Mouse (Mus musculus): ENCODE results near the gene Hace1.

The Hace1 gene

DNA sequence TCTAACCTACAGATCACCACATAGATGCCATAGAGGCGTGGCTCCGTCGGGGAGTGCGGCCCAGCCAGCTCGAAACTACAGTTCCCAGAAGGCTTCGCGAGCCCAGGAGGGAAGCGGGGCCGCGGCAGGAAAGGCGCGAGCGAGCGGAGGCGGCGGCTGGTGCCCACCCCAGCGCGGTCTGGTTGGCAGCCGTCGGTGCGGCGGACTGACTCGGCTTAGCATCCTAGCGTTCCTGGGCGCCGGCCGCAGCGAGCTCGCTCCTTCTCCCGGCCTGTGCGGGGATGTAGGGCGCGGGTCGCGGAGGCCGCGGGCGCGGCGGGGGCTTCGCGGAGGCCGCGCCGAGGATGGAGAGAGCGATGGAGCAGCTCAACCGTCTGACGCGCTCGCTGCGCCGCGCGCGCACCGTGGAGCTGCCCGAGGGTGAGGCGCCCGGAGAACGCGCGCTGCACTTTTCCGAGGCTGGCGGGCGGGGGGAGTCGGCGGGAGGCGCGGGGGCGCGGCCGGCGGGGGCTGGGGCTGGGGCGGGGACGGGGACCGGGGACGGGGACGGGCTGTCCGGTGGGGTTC, at the start of gene Hace1:
Hace1 (plus strand) TSS at position 99 of the 567 bp plus-strand sequence.
- DNase-seq (ENCODE audit: low read depth, low spot score): peak; percentile 88

- DNase-seq (ENCODE audit: low read depth, low spot score): peak; percentile 64
These were observed 40.3 kb upstream of the Hace1 start for GRCm38 (mm10) chr10:45537334-45537733.

DNA sequence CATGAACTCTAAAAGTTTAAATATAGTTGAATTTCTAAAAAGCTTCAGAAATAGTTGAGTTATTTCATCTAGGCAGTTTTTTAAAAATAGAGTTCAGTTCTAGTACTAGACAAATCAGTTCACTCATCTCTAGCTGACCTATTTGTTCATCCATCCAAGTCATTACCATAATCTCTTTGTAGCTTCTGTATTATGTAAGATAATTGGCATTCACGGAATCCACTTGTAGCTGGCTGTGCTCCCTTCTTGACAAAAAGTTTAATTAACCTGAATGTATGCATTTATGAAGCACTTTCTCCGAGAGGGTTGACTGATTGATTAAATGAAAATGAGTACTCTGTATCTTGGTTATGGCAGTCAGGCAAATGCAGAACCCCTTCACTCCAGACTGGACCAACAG, 34.9 kb upstream of the Hace1 start:
- no peak for DNase-seq (ENCODE audit: low read depth, low spot score)

- peak; percentile 71 for DNase-seq (ENCODE audit: low read depth, low spot score)
These were observed 30.8 kb upstream of the Hace1 start for GRCm38 (mm10) chr10:45546799-45547198.

GRCm38 (mm10) chr10:45578298-45578821, 731 bp downstream of the Hace1 start:
- DNase-seq (ENCODE audit: low read depth, low spot score): peak; percentile 80

DNA sequence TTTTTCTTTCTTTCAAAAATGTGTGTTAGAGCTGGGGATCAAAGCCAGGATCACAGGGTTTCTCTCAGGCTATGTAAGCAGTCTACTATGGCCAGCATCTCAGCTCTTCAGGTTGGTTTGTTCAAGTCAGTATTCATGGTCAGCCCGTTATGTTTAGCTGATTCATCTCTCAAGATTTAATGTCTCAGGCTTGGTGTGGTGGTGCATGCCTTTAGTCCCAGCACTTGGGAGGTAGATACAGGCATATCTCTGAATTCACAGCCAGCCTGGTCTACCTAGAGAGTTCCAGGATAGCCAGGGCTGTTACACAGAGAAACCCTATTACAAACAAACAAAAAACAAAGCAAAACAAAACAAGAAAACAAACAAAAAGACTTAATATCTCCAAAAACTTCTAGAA, 5.7 kb downstream of the Hace1 start:
- DNase-seq (ENCODE audit: low read depth, low spot score): no peak

- no peak for DNase-seq (ENCODE audit: low read depth, low spot score)
These were observed 6.2 kb downstream of the Hace1 start for GRCm38 (mm10) chr10:45583829-45584228.

DNA sequence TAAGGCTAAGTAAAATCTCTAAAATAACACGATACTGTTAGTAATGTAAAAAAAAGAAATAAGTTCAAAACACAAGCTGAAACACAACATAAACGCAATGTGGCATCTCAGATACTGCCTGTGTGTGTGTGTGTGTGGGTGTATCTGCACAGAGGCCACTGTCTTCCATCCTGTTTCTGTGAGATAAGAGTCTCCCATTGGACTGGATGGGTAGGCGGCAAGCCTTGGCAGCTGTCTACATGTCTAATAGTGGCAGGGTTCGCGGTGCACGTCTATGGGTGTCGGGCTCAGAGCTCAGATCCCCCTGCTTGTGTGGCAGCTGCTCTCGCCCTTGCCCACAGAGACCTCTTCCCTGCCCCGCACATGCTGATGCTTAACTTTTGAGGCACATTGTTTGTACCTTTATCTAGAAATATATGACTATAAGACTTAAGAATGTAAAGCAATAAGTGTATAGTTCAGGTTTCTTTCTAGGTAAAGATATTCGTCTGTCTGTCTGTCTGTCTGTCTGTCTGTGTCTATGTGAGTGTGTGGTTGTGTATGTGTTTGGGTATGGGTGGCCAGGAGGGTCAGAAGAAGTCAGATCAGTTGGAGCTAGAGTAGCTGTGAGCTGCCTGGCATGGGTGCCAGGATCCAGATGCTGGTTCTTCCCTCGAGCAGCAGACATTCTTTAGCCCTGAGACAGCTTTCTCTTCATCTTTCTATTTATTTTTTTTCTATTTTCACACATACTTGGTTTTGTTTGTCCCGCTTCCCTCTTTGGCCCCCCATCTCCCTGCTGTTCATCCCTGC, 6.9 kb downstream of the Hace1 start:
- no peak for DNase-seq (ENCODE audit: low read depth, low spot score)

DNA sequence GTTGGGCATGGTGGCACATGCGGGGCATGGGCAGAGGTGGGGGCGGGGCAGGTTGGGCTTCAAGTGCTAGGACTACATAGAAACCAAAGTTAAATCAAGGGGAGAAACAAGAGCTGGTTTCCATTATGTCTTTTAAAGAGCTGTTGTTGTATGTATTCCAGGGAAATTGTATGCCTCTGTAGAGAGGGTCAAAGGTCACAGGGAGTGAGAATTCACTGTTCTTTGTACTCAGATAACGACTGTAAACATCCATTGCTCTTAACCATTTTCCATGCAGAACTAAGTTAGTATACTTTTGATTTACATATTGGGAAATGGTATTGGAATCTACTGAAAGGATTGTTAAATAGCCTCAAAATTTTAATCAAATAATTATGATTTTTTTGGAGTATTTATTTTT, 28.2 kb downstream of the Hace1 start:
- DNase-seq (ENCODE audit: low read depth, low spot score): no peak

DNA sequence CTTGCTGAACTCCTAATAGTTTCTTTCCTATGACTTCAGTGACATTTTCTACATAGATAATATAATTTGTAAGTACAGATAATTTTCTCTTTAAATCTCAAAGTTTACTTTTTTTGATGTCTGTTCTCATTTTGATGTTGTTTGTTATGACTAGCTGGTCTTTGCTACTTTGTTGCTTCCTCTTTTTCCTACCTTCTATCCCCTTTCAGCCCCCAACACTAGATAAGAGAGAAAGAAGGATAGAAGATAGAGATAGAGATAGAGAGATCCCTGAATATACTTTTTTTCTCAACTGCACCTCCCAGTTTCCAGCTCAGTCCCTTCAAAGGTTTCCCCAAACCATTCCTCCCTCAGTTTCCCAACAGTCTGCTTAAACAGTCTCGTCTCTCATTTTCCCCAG, 33.1 kb downstream of the Hace1 start:
- DNase-seq (ENCODE audit: low read depth, low spot score): no peak

GRCm38 (mm10) chr10:45616012-45616411, 38.4 kb downstream of the Hace1 start:
- no peak for DNase-seq (ENCODE audit: low read depth, low spot score)

GRCm38 (mm10) chr10:45619039-45619438, 41.4 kb downstream of the Hace1 start:
- no peak for DNase-seq (ENCODE audit: low read depth, low spot score)

DNA sequence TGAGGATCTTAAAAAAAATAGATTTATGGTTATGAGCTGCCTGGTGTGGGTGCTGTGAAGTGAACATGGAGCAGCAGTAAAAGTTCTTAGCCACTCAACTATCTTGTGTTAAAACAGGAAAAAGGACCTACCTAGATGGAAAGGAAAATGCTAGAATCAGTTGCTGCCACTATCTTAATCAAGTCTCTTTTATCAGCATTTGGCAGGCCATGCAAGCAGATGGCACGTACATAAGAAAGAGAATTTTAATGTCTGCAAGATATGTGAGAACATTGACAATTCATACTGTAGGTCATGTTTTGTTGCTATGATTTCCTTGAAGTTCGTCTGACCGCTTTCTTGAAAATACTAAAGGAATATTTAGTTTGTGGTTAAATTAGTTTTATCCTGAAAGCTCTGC, 54.4 kb downstream of the Hace1 start:
- no peak for DNase-seq (ENCODE audit: low read depth, low spot score)

DNA sequence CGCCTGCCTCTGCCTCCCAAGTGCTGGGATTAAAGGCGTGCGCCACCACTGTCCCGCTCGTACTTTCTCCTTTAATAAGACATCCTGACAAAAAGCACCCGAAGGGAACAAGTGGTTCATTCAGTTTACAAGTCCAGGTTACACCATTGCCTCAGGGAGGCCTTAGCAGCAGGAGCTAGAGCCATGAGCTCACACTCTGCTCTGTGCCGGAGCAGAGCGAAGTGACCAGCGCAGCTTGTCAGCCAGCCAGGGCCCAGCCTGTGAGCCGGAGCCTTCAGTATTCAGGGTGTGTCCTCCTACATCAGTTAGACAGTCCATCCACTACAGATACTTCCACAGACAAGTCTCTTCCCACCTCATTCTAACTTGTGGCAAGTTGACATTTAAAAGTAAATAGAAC, 55.0 kb downstream of the Hace1 start:
- peak; percentile 10 for DNase-seq (ENCODE audit: low read depth, low spot score)

DNA sequence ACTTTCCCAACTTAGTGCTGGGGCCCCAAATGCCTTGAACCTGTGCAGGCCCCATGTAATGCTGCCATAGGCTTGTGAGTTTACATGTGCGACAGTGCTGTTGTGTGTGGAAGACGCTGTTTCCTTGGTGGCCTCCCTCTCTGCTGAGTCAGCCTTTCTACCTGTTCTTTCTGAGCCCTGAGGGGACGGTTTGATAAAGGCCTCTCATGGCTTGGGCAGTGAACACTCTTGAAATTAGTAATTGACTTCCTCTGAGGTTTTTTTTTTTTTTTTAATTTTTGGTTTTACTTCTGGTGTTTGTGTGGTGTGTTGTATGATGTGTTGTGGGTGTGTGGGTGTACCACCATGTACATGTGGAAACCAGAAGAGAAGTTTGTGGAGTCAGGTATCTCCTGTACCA, 57.6 kb downstream of the Hace1 start:
- no peak for DNase-seq (ENCODE audit: low read depth, low spot score)

GRCm38 (mm10) chr10:45639762-45640161, 62.1 kb downstream of the Hace1 start:
- DNase-seq (ENCODE audit: low read depth, low spot score): no peak

GRCm38 (mm10) chr10:45654026-45654425, 76.4 kb downstream of the Hace1 start:
- DNase-seq (ENCODE audit: low read depth, low spot score): no peak

DNA sequence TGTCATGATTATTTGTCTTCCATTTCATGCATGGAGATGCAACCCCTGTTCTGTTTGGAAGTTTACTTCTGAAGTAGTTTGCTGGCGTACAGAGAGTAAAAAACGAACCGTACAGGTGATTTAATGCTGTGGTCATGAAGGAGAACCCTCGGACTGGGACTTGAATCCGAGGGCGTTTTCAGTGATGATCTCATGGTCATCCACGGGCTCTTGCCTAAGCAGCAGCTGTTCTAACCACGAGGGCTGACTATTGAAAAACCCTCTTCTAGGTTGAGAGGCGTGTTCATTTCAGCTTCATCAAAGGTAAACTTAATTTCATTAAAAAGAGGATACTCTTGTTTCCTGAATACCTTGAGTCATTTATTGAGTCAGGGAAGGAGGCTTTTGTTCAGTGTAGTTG, 84.4 kb downstream of the Hace1 start:
- DNase-seq (ENCODE audit: low read depth, low spot score): no peak

DNA sequence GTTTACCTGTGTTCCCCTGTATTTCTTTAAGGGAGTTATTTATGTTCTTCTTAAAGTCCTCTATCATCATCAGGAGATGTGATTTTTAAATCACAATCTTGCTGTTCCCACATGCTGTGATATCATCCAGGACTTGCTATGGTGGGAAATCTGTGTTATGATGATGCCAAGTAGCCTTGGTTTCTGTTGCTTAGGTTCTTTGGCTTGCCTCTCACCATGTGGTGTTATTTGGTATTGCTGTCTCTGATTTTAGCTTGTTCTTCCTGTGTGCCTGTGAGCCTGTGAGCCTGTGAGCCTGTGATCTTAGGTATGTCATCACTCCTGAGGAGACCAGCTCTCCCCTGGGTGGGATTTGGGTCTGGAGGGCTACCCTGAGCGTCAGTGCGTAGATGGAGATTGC, 90.6 kb downstream of the Hace1 start:
- DNase-seq (ENCODE audit: low read depth, low spot score): peak; percentile 11

DNA sequence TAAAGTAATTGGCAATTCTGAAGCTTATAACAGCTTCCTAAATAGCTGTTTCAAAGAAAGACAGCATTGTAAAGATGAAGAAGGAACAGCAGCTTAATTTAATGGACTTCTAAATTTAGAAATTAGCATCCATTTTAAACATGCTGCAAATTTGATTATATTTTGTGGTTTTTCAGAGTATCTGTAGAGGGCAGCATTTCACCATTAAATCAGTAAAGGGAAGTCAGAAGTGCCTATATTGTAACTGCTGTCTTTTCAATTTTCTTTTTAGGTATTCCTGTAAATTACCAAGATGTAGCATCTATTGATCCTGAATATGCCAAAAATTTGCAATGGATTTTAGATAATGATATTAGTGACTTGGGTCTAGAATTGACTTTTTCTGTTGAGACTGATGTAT, 99.2 kb downstream of the Hace1 start:
- DNase-seq (ENCODE audit: low read depth, low spot score): no peak

DNA sequence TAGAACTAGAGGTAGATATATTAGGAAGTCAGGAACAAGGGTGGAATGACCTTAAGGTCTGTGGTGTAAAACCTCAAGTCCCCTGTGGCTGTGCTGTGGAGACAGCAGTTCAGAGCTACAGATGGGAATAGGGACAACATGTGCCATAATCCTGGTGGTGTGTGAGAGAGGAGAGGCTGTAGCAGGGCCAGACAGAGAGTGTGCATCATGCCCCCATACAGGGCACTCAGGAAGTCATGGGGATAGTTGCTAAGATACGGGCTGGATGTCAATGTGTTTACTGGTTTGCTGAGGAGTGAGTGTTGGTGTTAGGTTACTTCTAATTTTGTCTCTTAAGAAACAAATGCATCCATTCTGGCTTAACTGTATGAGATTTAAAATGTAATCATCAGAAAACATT, 108.6 kb downstream of the Hace1 start:
- peak; percentile 37 for DNase-seq (ENCODE audit: low read depth, low spot score)

DNA sequence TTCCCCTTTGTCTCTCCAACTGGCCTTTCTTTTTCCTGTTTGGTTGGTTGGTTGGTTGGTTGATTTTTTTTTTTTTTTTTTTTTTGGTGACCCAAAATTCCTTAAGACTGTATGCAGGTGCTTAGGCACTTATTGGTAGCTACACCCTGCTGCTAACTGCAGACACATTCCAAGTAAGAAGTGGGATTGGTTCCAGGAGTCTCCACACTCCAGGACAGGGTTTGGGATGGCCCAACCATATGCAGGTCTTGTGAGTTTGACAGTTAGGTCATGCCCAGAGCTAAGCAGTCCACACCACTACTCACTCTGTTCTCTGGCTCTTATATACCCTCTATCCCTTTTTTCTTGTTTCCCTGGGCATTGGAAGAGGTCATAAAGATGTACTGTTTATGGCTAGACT, 117.3 kb downstream of the Hace1 start:
- DNase-seq (ENCODE audit: low read depth, low spot score): no peak

DNA sequence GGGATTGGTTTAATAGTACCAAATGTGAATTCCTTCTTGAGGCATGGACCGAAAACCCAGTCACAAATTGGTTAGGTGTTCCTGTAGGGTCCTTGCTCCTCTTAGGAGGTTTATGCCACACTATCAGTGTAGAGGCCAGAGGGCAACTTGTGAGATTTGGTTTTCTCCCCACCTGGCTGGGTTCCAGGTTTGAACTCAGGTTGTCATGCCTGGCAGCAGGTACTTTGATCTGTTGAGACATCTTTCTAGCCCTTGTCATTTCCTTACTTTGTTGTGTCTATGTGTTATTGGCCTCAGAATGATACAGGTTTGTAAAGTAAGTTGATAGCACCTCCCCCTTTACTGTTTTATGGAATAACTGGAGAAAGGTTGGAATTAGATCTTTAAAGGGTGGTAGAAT, 117.9 kb downstream of the Hace1 start:
- DNase-seq (ENCODE audit: low read depth, low spot score): no peak

Data from R1 (cell line).